Mouse (Mus musculus) megakaryocyte, embryonic 14.5 days (primary cell): ENCODE results near the gene Slc46a1.

Source experiments
- FLI1 ChIP-seq: IDR thresholded peaks from 2 replicates; pipeline ENCODE4 v1.6.1; 2012; ENCODE audit warnings: low read length, inconsistent platforms, mixed read lengths
- GATA1 ChIP-seq: IDR thresholded peaks from 3 replicates; pipeline ENCODE4 v1.6.1; 2012; ENCODE audit warnings: mixed read lengths, low read length, inconsistent platforms, borderline replicate concordance

- TF ChIP-seq GATA1 (no peak), FLI1 (no peak)
These were observed 37.6 kb downstream of the Slc46a1 start, which contains the start of gene Sebox for GRCm38 (mm10) chr11:78502909-78503650.
